Mouse (Mus musculus) limb, embryonic 15.5 days (tissue): ENCODE data around the gene Prkca. TPM values are rescaled to one million over a fixed set of nuclear protein-coding genes. Genes with fewer than 3 reads are reported as not detected.

Source experiments
- ATAC-seq: fragments of 200-750 bp; cut with Nextera tagmentation; 2 replicates; pipeline ENCODE4 v1.8.0; 2017; ENCODE audit warnings: low read depth, moderate TSS enrichment; ENCODE audit not compliant: insufficient number of reproducible peaks, low FRiP score, low TSS enrichment
- H3K27ac ChIP-seq: fragments of 300-500 bp; sonication (generic); 2 replicates; pipeline ENCODE4 v1.5.1; 2015; ENCODE audit warnings: moderate library complexity, mild to moderate bottlenecking, inconsistent platforms
- H3K27me3 ChIP-seq: fragments of 300-500 bp; sonication (generic); 2 replicates; pipeline ENCODE4 v1.6.1; 2015; ENCODE audit warnings: inconsistent platforms
- H3K36me3 ChIP-seq: fragments of 300-500 bp; sonication (generic); 2 replicates; pipeline ENCODE4 v1.6.1; 2015; ENCODE audit warnings: inconsistent platforms
- H3K4me1 ChIP-seq: fragments of 300-500 bp; sonication (generic); 2 replicates; pipeline ENCODE4 v1.6.1; 2015; ENCODE audit warnings: inconsistent platforms
- H3K4me2 ChIP-seq: fragments of 300-500 bp; sonication (generic); 2 replicates; pipeline ENCODE4 v1.6.1; 2015; ENCODE audit warnings: mild to moderate bottlenecking, inconsistent platforms
- H3K4me3 ChIP-seq: fragments of 300-500 bp; sonication (generic); 2 replicates; pipeline ENCODE4 v1.5.1; 2015; ENCODE audit warnings: mild to moderate bottlenecking, inconsistent platforms
- H3K9ac ChIP-seq: fragments of 300-500 bp; sonication (generic); 2 replicates; pipeline ENCODE4 v1.6.1; 2015; ENCODE audit warnings: inconsistent platforms
- H3K9me3 ChIP-seq: fragments of 300-500 bp; sonication (generic); 2 replicates; pipeline ENCODE4 v1.6.1; 2016; ENCODE audit warnings: inconsistent platforms
- WGBS: fragments of 180-500 bp; shearing (Covaris S2); methylation state at CpG from one replicate; pipeline ENCODE4 v1.1.7; 2015; 5-methylcytosine and 5-hydroxymethylcytosine counted together
- microRNA-seq: library from miRNA; unstranded; fragments of <30 nt; microRNA quantifications from one replicate; pipeline ENCODE4, GENCODE M21; 2016
- polyA plus RNA-seq: library from polyadenylated mRNA; unstranded; fragments of >200 nt; fragmentation: Nextera tagmentation; extraction: Ambion mirVana; gene quantifications from 2 replicates; pipeline ENCODE4 v1.2.1, GENCODE M21; 2015

Prkca gene
- polyA plus RNA-seq, 1 experiment from 2014 or later = 8.3 TPM

GRCm38 (mm10) chr11:107914634-107915226, 429.0 kb downstream of the Prkca start, which contains the start of gene Cacng5:
Gene Cacng5 (minus strand): TSS chr11:107915055.
- H3K4me2 ChIP-seq = peak within 1 kb of the TSS; percentile 47
- H3K27me3 ChIP-seq = peaks cover 48% of the 10 kb centered on the region
- no peak for ATAC-seq
- H3K36me3 ChIP-seq = no peaks in the 10 kb centered on the region
- no peak within 1 kb of the TSS for H3K27ac ChIP-seq
- H3K4me1 ChIP-seq = peaks cover 8% of the 10 kb centered on the region
- no peak within 1 kb of the TSS for H3K9ac ChIP-seq
- WGBS = 5% methylated on average over 35 of the region's 36 CpGs
- H3K4me3 ChIP-seq = peak within 1 kb of the TSS; percentile 33
- H3K9me3 ChIP-seq = no peaks in the 10 kb centered on the region

- Histone ChIP-seq H3K4me1 (peaks cover 8% of the 10 kb centered on the region), H3K27ac (no peak overlapping the region), H3K36me3 (no peaks in the 10 kb centered on the region), H3K9ac (no peak overlapping the region), H3K4me2 (no peak overlapping the region), H3K4me3 (no peak overlapping the region), H3K9me3 (no peaks in the 10 kb centered on the region), H3K27me3 (peaks cover 45% of the 10 kb centered on the region)
- ATAC-seq = no peak
- 51% methylated on average over 3 of the region's 3 CpGs for WGBS
Observed at GRCm38 (mm10) chr11:107913317-107913716, 430.4 kb downstream of the Prkca start.

GRCm38 (mm10) chr11:107905364-107905763, 438.4 kb downstream of the Prkca start:
- H3K4me3 ChIP-seq = no peak overlapping the region
- H3K4me2 ChIP-seq = no peak overlapping the region
- H3K27ac ChIP-seq = no peak overlapping the region
- 57% methylated on average over 9 of the region's 9 CpGs for WGBS
- no peak overlapping the region for H3K9ac ChIP-seq
- H3K9me3 ChIP-seq = no peaks in the 10 kb centered on the region
- H3K36me3 ChIP-seq = no peaks in the 10 kb centered on the region
- ATAC-seq = no peak
- H3K4me1 ChIP-seq = no peaks in the 10 kb centered on the region
- no peaks in the 10 kb centered on the region for H3K27me3 ChIP-seq

GRCm38 (mm10) chr11:107903966-107904605, 439.6 kb downstream of the Prkca start:
- H3K27me3 ChIP-seq = no peaks in the 10 kb centered on the region
- no peak overlapping the region for H3K4me2 ChIP-seq
- no peak for ATAC-seq
- 30% methylated on average over 4 of the region's 4 CpGs for WGBS
- no peak overlapping the region for H3K27ac ChIP-seq
- H3K4me1 ChIP-seq = no peaks in the 10 kb centered on the region
- H3K9ac ChIP-seq = no peak overlapping the region
- H3K36me3 ChIP-seq = no peaks in the 10 kb centered on the region
- H3K4me3 ChIP-seq = no peak overlapping the region
- H3K9me3 ChIP-seq = no peaks in the 10 kb centered on the region

- H3K27ac ChIP-seq = no peak overlapping the region
- no peak overlapping the region for H3K9ac ChIP-seq
- WGBS = 50% methylated on average over 4 of the region's 4 CpGs
- H3K27me3 ChIP-seq = no peaks in the 10 kb centered on the region
- no peaks in the 10 kb centered on the region for H3K4me1 ChIP-seq
- no peak for ATAC-seq
- no peaks in the 10 kb centered on the region for H3K9me3 ChIP-seq
- H3K4me2 ChIP-seq = no peak overlapping the region
- no peaks in the 10 kb centered on the region for H3K36me3 ChIP-seq
- H3K4me3 ChIP-seq = no peak overlapping the region
Observed at GRCm38 (mm10) chr11:107900470-107900869, 443.3 kb downstream of the Prkca start.

- Histone ChIP-seq H3K36me3 (no peaks in the 10 kb centered on the region), H3K27me3 (no peaks in the 10 kb centered on the region), H3K4me2 (no peak overlapping the region), H3K4me1 (no peaks in the 10 kb centered on the region), H3K9ac (no peak overlapping the region), H3K27ac (no peak overlapping the region), H3K4me3 (no peak overlapping the region), H3K9me3 (no peaks in the 10 kb centered on the region)
- ATAC-seq = no peak
- 52% methylated on average over 2 of the region's 2 CpGs for WGBS
Observed at GRCm38 (mm10) chr11:107898698-107899097, 445.0 kb downstream of the Prkca start.

GRCm38 (mm10) chr11:107895635-107896034, 448.1 kb downstream of the Prkca start:
- no peaks in the 10 kb centered on the region for H3K4me1 ChIP-seq
- no peak overlapping the region for H3K4me3 ChIP-seq
- H3K4me2 ChIP-seq = no peak overlapping the region
- ATAC-seq = no peak
- no peak overlapping the region for H3K27ac ChIP-seq
- H3K36me3 ChIP-seq = no peaks in the 10 kb centered on the region
- no peak overlapping the region for H3K9ac ChIP-seq
- WGBS = 31% methylated on average over 4 of the region's 4 CpGs
- H3K9me3 ChIP-seq = no peaks in the 10 kb centered on the region
- no peaks in the 10 kb centered on the region for H3K27me3 ChIP-seq

- Histone ChIP-seq H3K36me3 (no peaks in the 10 kb centered on the region), H3K27me3 (no peaks in the 10 kb centered on the region), H3K4me2 (no peak overlapping the region), H3K9me3 (no peaks in the 10 kb centered on the region), H3K4me3 (no peak overlapping the region), H3K27ac (no peak overlapping the region), H3K4me1 (no peaks in the 10 kb centered on the region), H3K9ac (no peak overlapping the region)
- ATAC-seq = no peak
- WGBS = 78% methylated on average over 3 of the region's 3 CpGs
Observed at GRCm38 (mm10) chr11:107891377-107891776, 452.4 kb downstream of the Prkca start.

GRCm38 (mm10) chr11:107887342-107887741, 456.4 kb downstream of the Prkca start:
- no peak overlapping the region for H3K4me2 ChIP-seq
- H3K36me3 ChIP-seq = no peaks in the 10 kb centered on the region
- no peaks in the 10 kb centered on the region for H3K9me3 ChIP-seq
- no peak overlapping the region for H3K4me3 ChIP-seq
- no peaks in the 10 kb centered on the region for H3K4me1 ChIP-seq
- WGBS = 74% methylated on average over 6 of the region's 6 CpGs
- H3K9ac ChIP-seq = no peak overlapping the region
- H3K27me3 ChIP-seq = no peaks in the 10 kb centered on the region
- no peak for ATAC-seq
- no peak overlapping the region for H3K27ac ChIP-seq

Small RNAs within 50 kb of the gene (microRNA-seq; reads per million reads assigned to microRNA genes)
- gene Mir7223 = not detected

Other genes with a start within 250 kb of the Prkca start
- 0.40 and 2.0 TPM in 2 replicates for gene Apoh, start 574 bp downstream of the Prkca start, polyA plus RNA-seq
- 15.0 TPM in 2 replicates for gene Cep112, start 81.3 kb upstream of the Prkca start, polyA plus RNA-seq